Mouse (Mus musculus) gastrocnemius, adult 8-10 months (tissue): Measurements from ENCODE around the gene Cuedc1. TPM values are rescaled to one million over a fixed set of nuclear protein-coding genes. Genes with fewer than 3 reads are reported as not detected.
"Not testable (repeated sequence)": the region's sequence is repeated elsewhere in the genome, so short reads cannot be mapped to it uniquely, and the experiment has no call there.

ENCODE experiments used
- DNase-seq, 2 experiments: peaks; one replicate each; pipeline ENCODE4 v3.0.0; 2022; ENCODE audit warnings: low spot score in 2 of 2
- total RNA-seq, 4 experiments: library from RNA; stranded (reverse); gene quantifications; 2 replicates each; pipeline ENCODE4 v1.2.4; 2022

Gene Cuedc1
- total RNA-seq, 4 experiments from 2014 or later: 108 to 156 (median 116) TPM

DNA sequence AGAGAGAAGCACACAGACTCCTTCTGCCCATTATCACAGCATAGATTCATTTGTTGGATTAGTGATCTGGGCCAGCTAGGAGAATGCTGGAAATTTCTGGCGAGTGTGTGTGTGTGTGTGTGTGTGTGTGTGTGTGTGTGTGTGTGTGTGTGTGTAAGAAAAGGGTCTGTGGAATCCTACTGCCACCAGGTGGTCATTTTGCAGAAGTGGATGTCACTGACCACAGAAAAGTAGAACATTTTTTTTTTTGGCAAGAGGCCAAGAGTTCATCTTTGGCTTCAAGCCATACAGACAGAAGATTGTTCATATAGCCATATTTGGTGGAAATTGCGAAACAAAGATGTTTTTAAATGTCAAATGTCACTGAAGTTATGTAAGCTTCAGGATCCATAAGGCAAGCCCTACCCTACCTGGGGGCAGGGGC lies 99.3 kb downstream of the Cuedc1 start:
- DNase-seq: no peak

DNA sequence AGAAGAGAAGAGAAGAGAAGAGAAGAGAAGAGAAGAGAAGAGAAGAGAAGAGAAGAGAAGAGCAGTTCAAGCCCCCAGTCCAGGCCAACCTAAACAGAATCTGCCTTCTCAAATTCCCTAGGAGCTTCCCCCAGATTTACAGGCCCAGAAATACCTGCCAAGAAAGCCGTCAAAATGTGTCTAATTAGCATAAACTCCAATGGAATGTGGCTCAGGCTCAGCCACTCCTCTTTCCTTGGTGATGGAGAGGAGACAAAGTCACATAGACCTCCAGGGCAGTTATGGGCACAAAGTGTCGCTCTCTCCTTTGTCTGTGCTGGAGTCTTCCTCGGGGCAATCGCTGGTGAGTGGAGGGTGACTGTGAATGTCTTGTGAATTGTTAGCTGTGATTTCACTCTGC lies 100.4 kb downstream of the Cuedc1 start:
- DNase-seq: no peak

DNA sequence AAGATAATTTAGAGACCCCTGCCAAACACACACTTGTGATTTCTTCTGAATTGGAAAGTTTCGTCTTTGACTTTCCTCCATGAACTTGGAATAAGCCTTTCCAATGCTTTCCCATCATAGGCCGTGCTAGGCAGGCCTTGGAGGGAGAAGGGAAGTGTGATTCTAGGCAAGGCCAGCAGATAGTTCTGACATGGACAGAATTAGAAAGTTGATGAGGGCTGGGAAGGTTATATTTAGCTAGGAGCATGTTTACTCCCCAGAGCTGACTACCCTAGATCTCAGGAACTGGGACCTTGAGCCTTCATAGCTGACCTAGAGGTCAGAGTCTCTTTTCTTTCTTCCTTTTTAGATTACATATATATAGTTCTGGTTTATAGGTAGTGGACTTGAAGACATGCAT lies 103.3 kb downstream of the Cuedc1 start:
- no peak for DNase-seq

DNA sequence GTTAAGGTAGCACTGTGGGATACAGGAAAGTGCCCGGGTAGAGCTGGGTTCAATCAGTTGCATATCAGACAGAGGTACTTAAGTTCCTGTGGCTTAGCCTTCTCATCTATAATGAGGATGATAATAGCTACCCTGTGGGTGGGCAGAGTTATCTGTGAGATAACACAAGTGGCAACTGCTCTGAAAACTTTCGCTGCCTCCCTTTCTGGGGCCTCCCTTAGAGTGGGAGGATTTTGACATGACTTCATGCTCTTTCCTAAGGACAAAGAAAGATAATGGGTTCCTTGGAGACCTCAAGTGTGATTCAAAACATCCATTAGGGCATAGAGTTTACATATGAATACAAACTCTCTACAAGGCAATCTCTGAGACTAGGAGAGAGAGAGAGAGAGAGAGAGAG lies 104.2 kb downstream of the Cuedc1 start:
- DNase-seq: no peak

DNA sequence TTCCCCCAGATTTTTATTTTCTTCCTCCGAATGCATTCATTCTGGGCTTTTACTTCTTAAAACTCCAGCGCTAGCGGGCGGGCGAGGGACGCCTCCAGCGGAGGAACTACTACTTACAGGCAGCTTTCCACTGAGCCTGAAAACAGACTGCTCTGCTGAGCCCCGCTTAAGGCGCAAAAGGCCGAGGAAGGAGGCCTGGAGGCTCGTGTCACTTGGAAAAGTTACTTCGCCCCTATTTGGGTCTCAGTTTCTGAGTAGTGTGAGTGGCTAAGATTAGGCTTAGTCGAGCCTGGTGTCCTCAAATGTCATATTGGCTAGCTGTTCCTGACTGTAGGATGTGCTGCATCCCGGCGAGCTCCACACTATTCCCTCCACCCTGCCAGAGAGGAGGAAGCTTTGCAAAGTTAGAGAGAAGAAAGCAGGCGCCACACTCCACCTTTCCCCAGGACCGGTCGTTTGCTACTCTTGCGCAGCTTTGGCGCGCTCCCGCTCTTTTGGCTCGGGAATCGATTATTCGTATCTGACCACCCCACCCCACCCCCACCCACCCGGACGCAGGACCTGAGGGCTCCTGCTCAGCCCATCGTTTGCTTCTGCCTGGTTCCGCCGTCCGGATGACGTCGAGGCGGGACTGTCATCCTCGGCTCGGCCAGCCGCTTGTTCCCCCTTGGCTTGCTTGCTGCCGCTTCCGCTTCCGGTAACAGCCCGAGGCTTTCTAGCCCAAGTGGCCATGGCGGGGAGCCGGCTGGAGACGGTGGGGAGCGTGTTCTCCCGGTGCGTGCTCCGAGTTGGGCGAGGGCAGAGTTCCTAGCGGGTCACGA lies 106.1 kb downstream of the Cuedc1 start, which contains the start of gene Mrps23:
Gene Mrps23 (plus strand): TSS at position 677 of the 821 bp plus-strand sequence.
- DNase-seq: peak; percentile 85 to 92

DNA sequence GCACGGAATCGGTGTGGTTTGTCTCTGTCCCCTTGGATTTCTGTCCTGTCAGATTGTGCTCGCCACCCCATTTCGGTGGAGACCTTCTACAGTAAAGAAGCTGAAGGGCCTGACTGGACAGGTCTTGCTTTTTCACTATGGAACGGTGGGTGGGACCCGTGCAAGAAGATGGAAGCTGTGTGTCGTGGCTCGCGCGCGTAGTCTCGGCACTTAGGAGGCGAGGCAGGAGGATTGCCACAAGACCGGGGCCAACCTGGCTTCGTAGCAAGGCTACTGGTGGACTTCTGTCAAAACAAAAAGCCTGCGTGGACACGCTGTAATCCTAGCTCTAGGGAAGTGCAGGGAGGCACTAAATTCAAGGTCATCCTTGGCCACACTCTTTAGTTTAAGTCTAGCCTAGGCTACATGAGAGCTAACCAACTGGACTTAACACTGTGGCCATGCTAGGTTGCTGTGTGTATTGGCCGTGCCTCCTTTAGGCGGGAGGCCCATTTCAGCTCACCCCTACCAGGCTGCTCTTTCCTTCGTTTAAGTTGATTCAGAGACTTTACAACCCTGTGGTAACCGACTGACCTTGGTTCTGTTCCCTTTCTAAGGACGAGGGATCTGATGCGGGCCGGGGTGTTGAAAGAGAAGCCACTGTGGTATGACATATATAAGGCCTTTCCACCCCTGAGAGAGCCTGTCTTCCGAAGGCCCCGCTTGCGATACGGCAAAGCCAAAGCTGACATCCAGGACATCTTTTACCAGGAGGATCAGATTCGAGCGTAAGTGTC lies 106.9 kb downstream of the Cuedc1 start:
- DNase-seq: no peak

DNA sequence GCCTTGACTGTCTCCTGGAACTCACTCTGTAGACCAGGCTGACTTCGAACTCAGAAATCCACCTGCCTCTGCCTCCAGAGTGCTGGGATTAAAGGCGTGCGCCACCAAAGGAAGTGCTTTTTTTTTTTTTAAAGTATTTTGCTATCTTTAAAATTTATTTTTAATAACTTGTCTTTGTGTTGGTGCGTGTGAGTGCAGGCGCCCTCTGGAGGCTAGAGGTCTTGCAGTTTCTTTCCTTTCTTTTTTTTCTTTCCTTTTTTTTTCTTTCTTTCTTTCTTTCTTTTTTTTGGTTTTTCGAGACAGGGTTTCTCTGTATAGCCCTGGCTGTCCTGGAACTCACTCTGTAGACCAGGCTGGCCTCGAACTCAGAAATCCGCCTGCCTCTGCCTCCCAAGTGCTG lies 108.7 kb downstream of the Cuedc1 start:
- DNase-seq: not testable (repeated sequence)

DNA sequence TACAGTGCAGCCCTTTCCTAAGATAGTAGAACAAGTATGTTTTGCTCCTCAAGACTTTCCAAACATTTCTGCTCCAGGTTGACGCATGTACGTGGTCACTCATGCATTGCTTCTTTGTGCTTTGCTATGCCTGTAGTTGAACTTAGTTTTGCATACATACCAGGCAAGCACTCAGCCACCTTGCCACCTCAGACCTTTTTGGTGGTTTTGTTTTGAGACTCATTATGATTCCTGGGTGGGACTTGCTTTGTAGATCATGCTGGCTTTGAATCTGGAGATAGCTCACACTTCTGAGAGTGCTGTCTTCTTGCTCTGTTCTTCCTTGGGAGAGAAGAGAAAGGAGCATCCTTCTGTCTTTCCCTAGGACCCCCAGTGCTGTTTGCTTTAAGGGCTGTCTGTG lies 109.8 kb downstream of the Cuedc1 start:
- no peak for DNase-seq

DNA sequence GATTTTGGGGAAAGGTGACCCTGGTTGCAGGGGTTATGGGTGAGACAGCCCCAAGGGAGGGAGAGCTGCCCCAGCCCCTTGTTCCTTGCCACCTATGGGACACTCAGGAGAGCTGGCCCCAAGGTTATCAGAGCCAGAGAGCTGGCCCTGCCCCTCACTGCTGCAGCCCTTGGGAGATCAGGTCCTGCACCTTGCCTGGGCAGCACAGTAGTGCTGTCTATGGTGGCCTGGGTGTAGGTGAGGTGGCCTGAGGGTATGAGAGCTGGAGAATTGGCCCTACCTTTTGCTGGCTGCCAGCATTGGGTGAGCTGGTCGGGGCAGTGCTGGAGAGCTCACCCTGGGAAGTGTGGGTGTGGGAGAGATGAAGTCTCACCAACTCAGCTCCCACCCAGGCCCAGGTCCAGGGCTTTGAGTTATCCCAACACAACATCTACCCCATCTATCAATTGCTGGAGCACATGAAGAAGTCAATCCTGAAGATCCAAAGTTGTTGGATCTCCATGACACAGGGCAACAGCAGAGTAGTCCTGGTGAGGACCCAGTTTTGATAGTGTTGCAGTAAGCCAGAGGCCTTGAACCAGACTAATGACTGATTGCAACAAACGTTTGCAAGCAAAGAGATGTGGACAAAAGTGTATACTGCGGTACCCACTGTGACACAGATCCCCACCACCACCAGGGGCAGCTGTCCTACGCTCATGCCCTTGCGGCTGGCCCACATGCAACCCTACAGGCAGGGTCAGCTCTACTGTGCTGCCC lies 114.1 kb downstream of the Cuedc1 start:
- no peak for DNase-seq

DNA sequence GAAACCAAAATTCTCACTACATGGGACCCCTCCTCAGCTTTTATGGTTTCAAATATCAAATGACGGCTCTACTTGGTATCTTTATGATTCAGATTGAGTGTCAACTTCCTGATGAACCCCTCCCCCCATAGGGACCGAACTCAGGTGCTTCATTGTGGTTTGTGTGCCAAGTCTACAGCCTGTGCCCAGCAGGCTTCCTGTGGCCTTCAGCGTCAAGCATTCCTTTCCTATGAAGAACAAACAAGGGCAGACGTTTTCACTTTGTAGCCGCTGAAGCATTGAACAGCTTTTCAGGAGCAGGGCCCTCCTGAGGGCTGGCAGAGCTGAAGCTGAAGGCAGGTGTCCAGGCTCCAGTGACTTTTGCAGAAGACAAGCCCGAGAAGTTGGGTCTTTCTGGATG lies 115.9 kb downstream of the Cuedc1 start:
- DNase-seq: no peak

DNA sequence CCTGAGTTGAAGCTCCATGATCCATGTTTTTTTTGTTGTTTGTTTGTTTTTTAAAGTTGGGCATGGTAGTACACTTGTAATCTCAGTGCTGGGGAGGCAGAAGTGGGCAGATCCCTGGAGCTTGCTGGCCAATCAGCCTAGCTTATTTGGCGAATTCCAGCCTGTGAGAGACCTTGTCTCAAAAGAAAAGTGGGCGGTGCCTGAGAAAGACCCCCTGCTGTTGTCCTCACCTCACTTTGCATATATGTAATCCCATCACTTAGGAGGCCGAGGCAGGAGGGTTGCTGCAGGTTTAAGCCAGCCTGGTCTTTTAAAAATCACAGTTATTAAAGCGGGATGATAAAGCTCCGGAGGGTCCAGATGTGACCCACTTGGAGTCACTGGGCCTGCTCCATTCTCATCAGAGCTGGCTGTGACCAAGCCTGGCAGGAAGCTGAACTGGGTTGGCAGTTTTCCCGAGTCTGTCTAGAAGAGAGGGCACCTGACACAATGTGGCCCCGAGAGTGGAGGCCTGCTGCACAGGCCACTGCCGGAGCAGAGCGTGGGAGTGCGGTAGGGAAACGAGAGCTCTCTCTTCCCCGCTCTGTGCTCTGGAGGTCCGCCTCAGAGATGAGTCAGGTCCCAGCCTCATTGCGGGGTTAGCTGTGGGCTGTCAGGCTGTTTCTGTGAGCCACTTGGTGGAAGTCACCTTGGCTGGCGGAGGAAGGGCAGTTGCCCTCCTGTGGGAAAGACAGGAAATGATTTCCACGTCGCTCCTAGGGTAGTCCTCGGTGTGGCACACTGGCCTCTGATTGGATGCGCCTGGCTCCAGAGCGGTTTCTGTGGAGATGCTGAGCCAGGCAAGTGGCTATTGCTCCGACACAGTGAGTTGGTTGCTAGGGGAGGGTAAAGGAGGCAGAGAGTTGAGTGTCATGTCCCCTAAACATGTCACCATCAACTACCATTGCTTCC lies 117.3 kb downstream of the Cuedc1 start:
- no peak for DNase-seq

DNA sequence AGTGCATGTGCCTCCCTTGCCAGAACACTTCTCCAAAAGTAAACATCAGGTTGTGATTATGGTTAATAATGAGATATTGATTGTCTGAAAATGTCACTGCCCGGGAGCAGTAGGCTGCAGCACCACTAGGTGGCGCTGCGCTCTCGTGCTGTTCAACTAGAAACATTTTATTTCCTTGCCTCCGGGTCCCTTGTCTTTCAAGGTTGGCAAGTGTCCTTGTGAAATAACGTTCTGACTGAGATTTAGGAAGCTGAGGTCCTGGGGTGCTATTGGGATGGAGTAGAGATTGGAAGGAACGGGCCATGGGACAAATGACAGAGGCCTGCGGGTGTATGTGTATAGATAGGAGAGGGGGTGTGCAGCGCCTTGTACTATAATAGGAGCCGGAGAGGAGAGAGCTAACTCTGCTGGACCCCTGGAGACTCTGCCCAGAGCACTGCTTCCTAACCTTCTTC lies 118.4 kb downstream of the Cuedc1 start:
- DNase-seq: peak in 1 of 2 experiments; percentile 47

DNA sequence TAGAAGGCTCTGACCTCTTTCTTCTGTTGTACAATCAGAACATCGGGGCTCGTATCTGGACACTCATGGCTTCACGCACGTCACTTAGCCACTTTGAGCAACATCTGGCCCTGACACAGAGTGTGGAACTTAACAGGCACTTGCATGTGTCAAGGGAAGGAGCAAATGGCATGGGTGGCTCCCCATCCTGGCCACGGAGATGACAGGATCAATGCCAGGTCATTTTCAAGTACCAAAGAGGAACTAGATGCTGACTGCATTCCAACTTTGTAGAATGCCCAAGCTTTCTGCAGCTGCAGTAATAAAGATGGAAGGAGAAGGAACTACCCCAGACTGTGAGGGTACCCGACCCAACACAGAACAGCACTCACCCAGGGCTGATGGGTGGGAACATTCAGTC lies 120.3 kb downstream of the Cuedc1 start:
- no peak for DNase-seq

DNA sequence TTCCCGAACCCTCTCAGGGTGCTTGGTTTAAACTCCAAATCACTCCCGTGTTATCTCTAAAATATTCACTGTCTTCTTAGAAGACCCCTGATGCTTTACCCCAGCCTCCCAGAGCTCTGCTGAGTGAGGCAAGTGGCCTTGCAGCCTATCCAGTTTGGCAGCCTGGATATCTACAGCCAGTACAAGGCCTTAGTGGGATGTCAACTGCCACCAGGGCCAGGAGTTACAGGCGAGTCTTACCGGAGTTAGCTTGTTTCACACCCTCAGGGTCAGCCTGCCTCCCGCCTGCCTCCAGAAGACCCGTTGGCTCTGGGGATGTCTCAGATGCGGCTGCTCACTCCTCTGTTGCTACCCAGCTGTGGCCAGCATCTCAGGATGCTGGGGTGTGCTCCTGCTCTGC lies 120.7 kb downstream of the Cuedc1 start:
- DNase-seq: no peak

DNA sequence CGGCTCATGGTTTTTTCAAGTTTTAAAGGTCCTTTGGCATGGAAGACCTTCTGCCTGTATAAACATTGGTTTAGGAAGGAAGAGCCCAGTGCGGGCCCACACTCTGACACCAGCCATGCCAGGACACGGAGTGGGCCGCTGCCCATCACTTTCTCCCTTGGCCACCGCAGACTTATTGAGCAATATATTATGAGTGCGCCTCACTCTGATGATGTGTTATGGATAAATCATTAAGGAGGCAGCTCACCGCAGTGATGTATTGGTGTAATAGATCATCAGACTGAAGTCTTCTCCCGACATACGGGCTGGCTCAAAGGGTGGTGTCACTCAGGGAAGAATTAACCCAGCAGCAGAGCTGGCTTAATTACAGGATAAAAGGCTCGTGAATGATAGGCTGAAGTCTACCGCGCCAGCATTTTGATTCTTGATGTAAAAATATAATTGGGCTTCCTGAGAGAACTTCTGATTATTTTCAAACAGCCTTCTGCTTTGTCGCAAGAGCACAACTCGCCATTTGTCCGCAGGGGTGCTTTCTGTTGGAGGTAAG lies 124.1 kb downstream of the Cuedc1 start:
- DNase-seq: no peak

DNA sequence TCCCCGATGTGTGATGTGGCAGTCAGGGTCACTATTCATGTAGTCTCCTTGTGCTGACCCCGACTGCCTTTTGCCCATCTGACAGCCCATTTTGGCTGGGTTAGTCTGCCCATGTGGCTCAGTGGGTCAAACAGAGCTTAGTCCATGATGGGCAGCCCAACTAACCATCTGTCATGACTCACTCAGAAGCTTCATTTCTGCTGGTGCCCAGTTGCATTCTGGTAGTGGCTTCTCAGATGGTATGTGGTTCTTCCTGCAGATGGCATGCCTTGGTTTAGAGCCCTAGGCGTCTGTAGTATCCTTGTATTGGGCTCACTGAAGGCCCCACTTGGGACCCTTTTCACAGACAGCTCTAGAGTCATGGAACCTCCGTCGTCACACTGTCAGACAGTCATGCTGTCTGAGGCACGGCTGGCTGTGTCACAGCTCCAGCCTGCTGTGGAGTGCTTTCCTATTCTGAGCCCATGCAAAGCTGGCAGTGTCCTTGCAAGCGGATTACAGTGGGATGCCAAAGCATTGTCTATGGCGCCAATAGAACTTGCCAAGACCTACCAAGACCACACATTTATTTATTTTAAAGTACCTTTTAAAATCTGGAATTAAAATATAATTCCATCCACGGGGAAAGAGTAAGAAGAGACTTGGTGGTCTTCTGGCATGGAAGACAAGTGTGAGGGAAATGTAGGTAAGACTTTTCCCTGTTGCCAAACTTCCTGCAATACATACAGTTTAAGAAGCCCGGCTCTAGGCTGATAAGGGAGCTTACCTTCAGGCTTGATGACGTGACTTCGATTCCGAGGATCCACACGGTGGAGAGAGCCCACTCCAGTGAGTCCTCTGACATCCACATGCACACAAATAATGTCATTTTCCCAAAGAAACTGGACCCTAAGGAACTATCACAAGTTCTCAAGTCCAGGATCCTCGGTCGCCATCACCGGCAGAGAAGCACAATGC lies 129.4 kb downstream of the Cuedc1 start:
- no peak for DNase-seq

DNA sequence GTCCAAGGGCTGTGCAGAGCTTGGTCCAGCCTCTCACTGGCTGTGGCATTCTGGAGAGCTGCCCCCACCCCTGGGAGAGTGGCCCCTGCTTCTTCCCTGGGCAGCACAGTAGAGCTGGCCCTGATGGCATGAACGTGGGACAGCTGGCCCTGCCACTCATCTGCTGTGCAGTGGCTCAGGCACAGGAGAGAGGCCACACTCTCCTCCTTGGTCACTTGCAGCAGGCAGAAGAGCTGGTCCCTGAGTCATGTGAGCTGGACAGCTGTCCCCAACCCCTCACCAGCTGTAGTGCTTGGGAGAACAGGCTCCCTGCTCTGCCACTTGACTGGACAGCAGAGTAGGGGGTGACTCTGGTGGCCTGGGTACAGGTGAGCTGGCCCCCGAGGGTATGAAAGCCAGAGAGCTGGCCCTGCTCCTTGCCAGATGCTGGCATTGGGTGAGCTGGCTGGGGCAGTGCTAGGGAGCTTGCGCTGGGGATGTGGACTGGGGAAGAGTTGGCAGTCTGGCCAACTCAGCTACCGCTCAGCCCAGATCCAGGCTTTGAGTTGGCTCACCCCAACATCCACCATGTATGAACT lies 133.4 kb downstream of the Cuedc1 start:
- peak; percentile 69 to 82 for DNase-seq

DNA sequence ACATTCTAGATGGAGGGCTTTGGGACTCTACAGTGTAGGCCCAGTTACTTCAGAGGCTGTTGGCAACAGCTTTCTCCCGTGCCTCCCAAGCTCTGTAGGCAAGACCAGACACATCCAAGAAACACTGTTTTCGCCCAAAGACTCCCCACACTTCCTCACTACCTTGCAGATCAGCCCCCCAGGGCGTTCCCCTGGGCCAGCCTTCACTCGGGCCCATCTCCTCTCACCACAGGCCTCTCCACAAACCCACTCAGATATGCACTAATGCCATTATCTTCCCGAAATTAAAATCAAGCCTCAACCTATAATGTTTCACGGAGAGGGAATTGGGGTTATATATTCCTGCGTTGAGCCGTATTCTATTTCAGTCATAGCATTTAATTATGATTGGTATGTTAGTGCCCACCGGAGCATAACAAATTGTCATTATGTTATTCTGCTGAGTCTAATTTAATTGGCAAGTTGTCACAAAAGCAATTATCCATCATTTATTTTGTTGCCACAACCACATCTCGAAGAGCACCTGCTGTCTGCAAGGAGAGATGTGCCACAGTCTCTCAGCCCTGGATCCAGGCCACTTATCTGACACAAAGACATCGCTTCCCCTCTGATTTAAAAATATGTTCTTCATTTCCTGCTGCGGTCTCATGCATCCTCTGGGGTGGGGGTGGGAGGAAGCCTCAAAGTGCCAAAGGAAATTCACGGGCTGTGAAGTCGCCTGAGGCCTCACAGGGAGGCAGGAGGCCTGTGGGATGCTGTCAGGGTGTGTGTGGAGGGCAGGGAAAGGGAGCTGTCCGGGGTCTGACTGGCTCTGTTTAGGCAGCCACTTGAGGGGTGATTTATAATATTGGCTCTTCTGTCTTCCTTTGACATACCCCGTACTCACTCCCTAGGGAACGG lies 135.9 kb downstream of the Cuedc1 start:
- no peak for DNase-seq
